Mouse (Mus musculus) MEL (cell line): ENCODE measurements around the gene Mcrip1.

Experiments used
- CTCF ChIP-seq, 3 experiments: IDR thresholded peaks in 2 of 3; conservative IDR thresholded peaks in 1 of 3; 2 replicates each; pipeline ENCODE4 v1.5.1; 2011 to 2012; ENCODE audit warnings: low read length in 3 of 3, low read depth in 2 of 3, mild to moderate bottlenecking in 2 of 3, improper control_type of control experiment in 1 of 3, inconsistent platforms in 1 of 3, mixed read lengths in 1 of 3, moderate library complexity in 1 of 3; ENCODE audit not compliant: control insufficient read depth in 1 of 3, insufficient read depth in 1 of 3, poor library complexity in 1 of 3, severe bottlenecking in 1 of 3
- JUND ChIP-seq: IDR thresholded peaks from 2 replicates; pipeline ENCODE4 v1.6.1; 2011; ENCODE audit warnings: low read depth, mild to moderate bottlenecking, improper control_type of control experiment, low read length
- MEF2A ChIP-seq: IDR thresholded peaks from 2 replicates; pipeline ENCODE4 v1.6.1; 2014; ENCODE audit warnings: low read depth, mild to moderate bottlenecking, inconsistent platforms, low read length, improper control_type of control experiment; ENCODE audit not compliant: poor library complexity, insufficient replicate concordance, severe bottlenecking; ENCODE audit errors: extremely low read depth
- MYB ChIP-seq: IDR thresholded peaks from 2 replicates; pipeline ENCODE4 v1.6.1; 2011; ENCODE audit warnings: mild to moderate bottlenecking, low read depth, low read length, improper control_type of control experiment
- POLR2A ChIP-seq, 2 experiments: IDR thresholded peaks; 2 replicates each; pipeline ENCODE4 v1.6.1; 2011 to 2012; ENCODE audit warnings: low read length in 2 of 2, mild to moderate bottlenecking in 2 of 2, control low read depth in 1 of 2, improper control_type of control experiment in 1 of 2, low read depth in 1 of 2, moderate library complexity in 1 of 2; ENCODE audit not compliant: control insufficient read depth in 1 of 2, insufficient read depth in 1 of 2, poor library complexity in 1 of 2
- TAL1 ChIP-seq: IDR thresholded peaks from 2 replicates; pipeline ENCODE4 v1.6.1; 2012; ENCODE audit warnings: mild to moderate bottlenecking, inconsistent platforms, low read length, moderate library complexity, mixed read lengths
- ZC3H11A ChIP-seq: IDR thresholded peaks from 2 replicates; pipeline ENCODE4 v1.6.1; 2012; ENCODE audit warnings: low read depth, mild to moderate bottlenecking, inconsistent platforms, low read length, improper control_type of control experiment

- TF ChIP-seq MYB, result no peak
- no peak for TF ChIP-seq TAL1
- TF ChIP-seq MEF2A, result peak; percentile 17; the same call in 1 of the 2 replicates
- TF ChIP-seq CTCF (IDR thresholded peaks at IDR 0.05 in 2 of 3, conservative IDR thresholded peaks at IDR 0.05 in 1 of 3; ENCODE audit: control insufficient read depth in 1 of 3, insufficient read depth in 1 of 3, low read depth in 2 of 3, low read length in 3 of 3, poor library complexity in 1 of 3, severe bottlenecking in 1 of 3), result no peak; a peak in 1 of 6 replicates
- no peak for TF ChIP-seq JUND
- no peak for TF ChIP-seq ZC3H11A
- TF ChIP-seq POLR2A (IDR thresholded peaks at IDR 0.05; ENCODE audit: control insufficient read depth in 1 of 2, insufficient read depth in 1 of 2, low read depth in 1 of 2, low read length in 2 of 2, poor library complexity in 1 of 2), result peak; percentile 90 to 99
These were observed 23.4 kb upstream of the Mcrip1 start, which contains the start of gene P4hb for GRCm38 (mm10) chr11:120572752-120573584.
